Mouse (Mus musculus) spleen, adult 2 months (tissue): ENCODE data around the gene Zfp688. TPM values are rescaled to one million over a fixed set of nuclear protein-coding genes. Genes with fewer than 3 reads are reported as not detected.
"Not testable (repeated sequence)": the region's sequence is repeated elsewhere in the genome, so short reads cannot be mapped to it uniquely, and the experiment has no call there.

Experiments
- DNase-seq, 2 experiments: peaks; one replicate each; pipeline versions ENCODE4 v3.0.0 to v3.0.0-alpha.2; 2012 to 2021; ENCODE audit warnings: low spot score in 2 of 2, low read depth in 1 of 2
- H3K27ac ChIP-seq: fragments of 200-500 bp; 2 replicates; pipeline ENCODE4 v1.5.1; 2012; ENCODE audit warnings: low read length, inconsistent platforms; ENCODE audit not compliant: insufficient read depth
- H3K27me3 ChIP-seq: fragments of 200-500 bp; 2 replicates; pipeline ENCODE4 v1.6.1; 2012; ENCODE audit warnings: mild to moderate bottlenecking, moderate library complexity, low read length, inconsistent platforms; ENCODE audit not compliant: control insufficient read depth, insufficient read depth
- H3K36me3 ChIP-seq: fragments of 200-500 bp; 2 replicates; pipeline ENCODE4 v1.6.1; 2012; ENCODE audit warnings: mild to moderate bottlenecking, low read length, inconsistent platforms; ENCODE audit not compliant: control insufficient read depth, insufficient read depth
- H3K4me1 ChIP-seq: fragments of 200-500 bp; 2 replicates; pipeline ENCODE4 v1.6.1; 2011; ENCODE audit warnings: inconsistent platforms; ENCODE audit not compliant: control insufficient read depth, insufficient read depth, insufficient read length
- H3K4me3 ChIP-seq: fragments of 200-500 bp; 2 replicates; pipeline ENCODE4 v1.5.1; 2011; ENCODE audit warnings: mild to moderate bottlenecking, inconsistent platforms; ENCODE audit not compliant: insufficient read depth, insufficient read length; ENCODE audit errors: extremely low read depth
- CTCF ChIP-seq: fragments of 200-500 bp; IDR thresholded peaks from 2 replicates; pipeline ENCODE4 v1.5.1; 2011; ENCODE audit warnings: mild to moderate bottlenecking, inconsistent platforms; ENCODE audit not compliant: insufficient read depth, insufficient read length, insufficient replicate concordance; ENCODE audit errors: extremely low read depth
- POLR2A ChIP-seq: fragments of 200-500 bp; IDR thresholded peaks from 2 replicates; pipeline ENCODE4 v1.6.1; 2011; ENCODE audit warnings: low read depth, low read length, inconsistent platforms
- WGBS: fragments of 180-500 bp; shearing (Covaris S2); methylation state at CpG from one replicate; pipeline ENCODE4 v1.1.7; 2018; 5-methylcytosine and 5-hydroxymethylcytosine counted together
- polyA plus RNA-seq: library from polyadenylated mRNA; depleted of rRNA; stranded (reverse); fragments of >200 nt; gene quantifications from 2 replicates; pipeline ENCODE4 v1.2.3, GENCODE M21; 2012; rRNA removed

The Zfp688 gene
- polyA plus RNA-seq, 1 experiment: 24.9 TPM

- peaks cover 3% of the 10 kb centered on the region; the same call in 1 of the 2 replicates for H3K4me1 ChIP-seq
- H3K27ac ChIP-seq: no peak overlapping the region
- 49% methylated on average over 6 of the region's 6 CpGs for whole genome bisulfite sequencing
- H3K36me3 ChIP-seq: peaks cover 5% of the 10 kb centered on the region
- DNase-seq: no peak
- no peak for TF ChIP-seq POLR2A
- TF ChIP-seq CTCF: no peak
- H3K27me3 ChIP-seq: no peaks in the 10 kb centered on the region
- no peak overlapping the region for H3K4me3 ChIP-seq
Measured at GRCm38 (mm10) chr7:127378310-127378921, 43.5 kb downstream of the Zfp688 start.

GRCm38 (mm10) chr7:127375271-127376245 is 46.3 kb downstream of the Zfp688 start, which contains the start of gene Zfp747:
TSS of gene Zfp747 (minus strand) at chr7:127376050.
- peak; percentile 91 to 95 for DNase-seq
- Histone ChIP-seq H3K4me3 (peak within 1 kb of the TSS; percentile 87), H3K27ac (peak within 1 kb of the TSS; percentile 84)
- TF ChIP-seq CTCF (peak; percentile 28; the same call in 1 of the 2 replicates), POLR2A (peak; percentile 53)
- WGBS: 2% methylated on average over 49 of the region's 49 CpGs
- not testable (repeated sequence) for H3K4me1 ChIP-seq, H3K27me3 ChIP-seq, H3K36me3 ChIP-seq

- 87% methylated on average over 3 of the region's 3 CpGs for WGBS
- not testable (repeated sequence) for H3K4me1 ChIP-seq, DNase-seq, H3K27me3 ChIP-seq, H3K4me3 ChIP-seq, H3K36me3 ChIP-seq, H3K27ac ChIP-seq
Measured at GRCm38 (mm10) chr7:127371870-127372269, 50.0 kb downstream of the Zfp688 start.

- Histone ChIP-seq H3K27ac (no peak overlapping the region), H3K36me3 (peaks cover 5% of the 10 kb centered on the region), H3K27me3 (no peaks in the 10 kb centered on the region), H3K4me1 (peaks cover 3% of the 10 kb centered on the region; the same call in 1 of the 2 replicates), H3K4me3 (no peak overlapping the region)
- no peak for DNase-seq
- no peak for TF ChIP-seq POLR2A
- no peak for TF ChIP-seq CTCF
- WGBS: 70% methylated on average over 2 of the region's 2 CpGs
Measured at GRCm38 (mm10) chr7:127371213-127371612, 50.7 kb downstream of the Zfp688 start.

Other genes with a start within 250 kb of the Zfp688 start
- gene Cd2bp2, start 226.0 kb downstream of the Zfp688 start, polyA plus RNA-seq: 22.7 and 26.4 TPM in 2 replicates
- gene Tbc1d10b, start 213.6 kb downstream of the Zfp688 start, polyA plus RNA-seq: 33.0 and 34.3 TPM in 2 replicates
- gene Mylpf, start 213.2 kb downstream of the Zfp688 start, polyA plus RNA-seq: 1.2 and 5.2 TPM in 2 replicates
- gene Zfp553, start 189.0 kb downstream of the Zfp688 start, polyA plus RNA-seq: 9.2 and 12.9 TPM in 2 replicates
- 280 and 335 TPM in 2 replicates for gene Sept1, start 188.9 kb downstream of the Zfp688 start, polyA plus RNA-seq
- 35.6 and 68.3 TPM in 2 replicates for gene Zfp771, start 177.8 kb downstream of the Zfp688 start, polyA plus RNA-seq
- gene Dctpp1, start 161.4 kb downstream of the Zfp688 start, polyA plus RNA-seq: 30.8 and 37.5 TPM in 2 replicates
- gene Sephs2, start 148.0 kb downstream of the Zfp688 start, polyA plus RNA-seq: 12.9 and 16.0 TPM in 2 replicates
- 92.1 and 105 TPM in 2 replicates for gene Itgal, start 125.8 kb downstream of the Zfp688 start, polyA plus RNA-seq
- 7.8 and 12.1 TPM in 2 replicates for gene Zfp768, start 76.5 kb downstream of the Zfp688 start, polyA plus RNA-seq
- 7.2 and 10.0 TPM in 2 replicates for gene Zfp747, start 46.0 kb downstream of the Zfp688 start, polyA plus RNA-seq
- 3.2 and 3.7 TPM in 2 replicates for gene 9130019O22Rik, start 34.9 kb downstream of the Zfp688 start, polyA plus RNA-seq
- gene E430018J23Rik, start 28.4 kb downstream of the Zfp688 start, polyA plus RNA-seq: 4.3 and 6.4 TPM in 2 replicates
- gene Zfp764, start 15.2 kb downstream of the Zfp688 start, polyA plus RNA-seq: 6.1 TPM in 2 replicates
- 4.1 and 6.2 TPM in 2 replicates for gene Zfp689, start 27.1 kb upstream of the Zfp688 start, polyA plus RNA-seq
- 76.5 and 84.4 TPM in 2 replicates for gene Prr14, start 37.5 kb upstream of the Zfp688 start, polyA plus RNA-seq
- 56.1 and 61.0 TPM in 2 replicates for gene Fbrs, start 57.1 kb upstream of the Zfp688 start, polyA plus RNA-seq
- 37.7 and 38.5 TPM in 2 replicates for gene Srcap, start 89.9 kb upstream of the Zfp688 start, polyA plus RNA-seq
- 12.0 and 14.6 TPM in 2 replicates for gene Gm42715, start 97.5 kb upstream of the Zfp688 start, polyA plus RNA-seq
- gene Tmem265, start 139.3 kb upstream of the Zfp688 start, polyA plus RNA-seq: 4.8 TPM in 2 replicates
- 79.5 and 91.4 TPM in 2 replicates for gene Phkg2, start 151.3 kb upstream of the Zfp688 start, polyA plus RNA-seq
- gene Ccdc189, start 166.5 kb upstream of the Zfp688 start, polyA plus RNA-seq: 1.6 and 2.2 TPM in 2 replicates
- 25.8 and 29.3 TPM in 2 replicates for gene Rnf40, start 166.7 kb upstream of the Zfp688 start, polyA plus RNA-seq
- gene Zfp629, start 193.7 kb upstream of the Zfp688 start, polyA plus RNA-seq: 4.9 and 5.4 TPM in 2 replicates